In the genomic region with DNA sequence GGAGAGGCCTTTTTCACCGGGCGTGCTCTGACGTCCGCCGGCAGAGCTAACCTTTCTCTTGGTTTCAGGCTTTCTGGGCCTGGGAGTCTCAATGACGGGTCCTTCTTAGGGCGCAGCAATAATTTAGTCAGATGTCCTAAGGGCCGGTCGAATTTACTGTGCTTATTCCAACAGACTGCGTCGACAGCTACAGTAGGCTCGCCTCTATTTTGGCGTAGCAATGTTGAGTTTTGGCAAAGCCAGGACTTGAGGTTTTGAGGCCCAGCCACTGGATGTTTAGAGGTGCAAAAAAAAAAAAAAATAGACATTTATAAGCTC, we compare ENCODE assay signal across 8 mouse cellular contexts. TPM values are rescaled to one million over a fixed set of nuclear protein-coding genes. Genes with fewer than 3 reads are reported as not detected.
A peak's percentile ranks its signal among the peaks of the same experiment; 100 is the strongest.
DNase-seq lines count a peak whose midpoint lies in the region; ATAC-seq and TF ChIP-seq lines count a peak whose summit lies in the region.

No protein-coding gene starts in this region.

- no peak; the same call in 1 of the 2 replicates for ATAC-seq in lung, embryonic 16.5 days (ENCODE audit: low read depth)
- ATAC-seq in hindbrain, postnatal 0 days, result no peak
- ATAC-seq in neural tube, embryonic 14.5 days (ENCODE audit: low read depth), result no peak

- H3K27me3 ChIP-seq in lung, embryonic 16.5 days (ENCODE audit: control insufficient read depth, insufficient read depth, low read depth, low read length), result no peaks in the 10 kb centered on the region
- H3K27me3 ChIP-seq in hindbrain, postnatal 0 days (ENCODE audit: insufficient read depth, low read length), result no peaks in the 10 kb centered on the region
- H3K27me3 ChIP-seq in neural tube, embryonic 14.5 days (ENCODE audit: control insufficient read depth, insufficient read depth, low read length), result no peaks in the 10 kb centered on the region

- no peaks in the 10 kb centered on the region for H3K9me3 ChIP-seq in lung, embryonic 16.5 days (ENCODE audit: control insufficient read depth, low read length)
- H3K9me3 ChIP-seq in hindbrain, postnatal 0 days (ENCODE audit: low read length), result no peaks in the 10 kb centered on the region
- H3K9me3 ChIP-seq in neural tube, embryonic 14.5 days (ENCODE audit: control insufficient read depth, low read length), result no peaks in the 10 kb centered on the region

- TF ChIP-seq POLR2A in cortical plate, adult 2 months (IDR thresholded peaks at IDR 0.05; ENCODE audit: extremely low read depth, insufficient read depth, low read length), result no peak

- H3K9ac ChIP-seq in lung, embryonic 16.5 days (ENCODE audit: low read length), result peak overlapping the region; percentile 81
- peak overlapping the region; percentile 91 for H3K9ac ChIP-seq in hindbrain, postnatal 0 days (replicated peaks; ENCODE audit: low read length)
- H3K9ac ChIP-seq in neural tube, embryonic 14.5 days (replicated peaks; ENCODE audit: low read depth, low read length), result peak overlapping the region; percentile 98

- no peak for TF ChIP-seq CTCF in cortical plate, adult 2 months (IDR thresholded peaks at IDR 0.05; ENCODE audit: extremely low read depth, insufficient read depth, low read length)
- TF ChIP-seq CTCF in hindbrain, postnatal 0 days (IDR thresholded peaks at IDR 0.05; ENCODE audit: low read depth), result no peak

- peak overlapping the region; percentile 64 for H3K4me2 ChIP-seq in lung, embryonic 16.5 days (ENCODE audit: low read depth, low read length)
- peak overlapping the region; percentile 69 for H3K4me2 ChIP-seq in hindbrain, postnatal 0 days (ENCODE audit: low read depth, low read length)
- H3K4me2 ChIP-seq in neural tube, embryonic 14.5 days (ENCODE audit: low read depth, low read length), result peak overlapping the region; percentile 79

- DNase-seq in lung, postnatal 25 days (ENCODE audit: low spot score), result no peak
- peak; percentile 58 for DNase-seq in hindbrain, postnatal 0 days (ENCODE audit: low spot score)
- no peak for DNase-seq in adrenal gland, postnatal 10 days
- no peak for DNase-seq in layer of hippocampus, adult 9-10 months (ENCODE audit: low spot score)
- no peak for DNase-seq in right cerebral cortex, postnatal 4 days

- H3K27ac ChIP-seq in lung, embryonic 16.5 days (ENCODE audit: low read length), result peak overlapping the region; percentile 91
- peak overlapping the region; percentile 90 for H3K27ac ChIP-seq in cortical plate, adult 2 months (ENCODE audit: insufficient read depth, low read length)
- H3K27ac ChIP-seq in hindbrain, postnatal 0 days, result peak overlapping the region; percentile 96
- peak overlapping the region; percentile 92 for H3K27ac ChIP-seq in neural tube, embryonic 14.5 days (ENCODE audit: low read depth, low read length)

- peaks cover 11% of the 10 kb centered on the region for H3K4me1 ChIP-seq in lung, embryonic 16.5 days (replicated peaks; ENCODE audit: control insufficient read depth, insufficient read depth, low read length)
- H3K4me1 ChIP-seq in cortical plate, adult 2 months (ENCODE audit: control insufficient read depth, insufficient read depth, low read length), result peaks cover 5% of the 10 kb centered on the region
- H3K4me1 ChIP-seq in hindbrain, postnatal 0 days (ENCODE audit: insufficient read depth, low read length), result peaks cover 12% of the 10 kb centered on the region
- H3K4me1 ChIP-seq in neural tube, embryonic 14.5 days (ENCODE audit: control insufficient read depth, insufficient read depth, low read length), result peaks cover 16% of the 10 kb centered on the region

- WGBS in lung, embryonic 16.5 days, result 0% methylated on average over 13 of the region's 13 CpGs
- under 1% methylated on average over 13 of the region's 13 CpGs for WGBS in hindbrain, postnatal 0 days
- under 1% methylated on average over 13 of the region's 13 CpGs for WGBS in neural tube, embryonic 14.5 days

- no peaks in the 10 kb centered on the region for H3K36me3 ChIP-seq in lung, embryonic 16.5 days (ENCODE audit: control insufficient read depth, insufficient read depth, low read length)
- H3K36me3 ChIP-seq in hindbrain, postnatal 0 days (ENCODE audit: insufficient read depth, low read length), result no peaks in the 10 kb centered on the region
- no peaks in the 10 kb centered on the region for H3K36me3 ChIP-seq in neural tube, embryonic 14.5 days (ENCODE audit: control insufficient read depth, insufficient read depth, low read length)

- H3K4me3 ChIP-seq in lung, embryonic 16.5 days (ENCODE audit: low read length), result peak overlapping the region; percentile 69
- H3K4me3 ChIP-seq in cortical plate, adult 2 months (ENCODE audit: insufficient read depth, low read length), result peak overlapping the region; percentile 65
- peak overlapping the region; percentile 83 for H3K4me3 ChIP-seq in hindbrain, postnatal 0 days (ENCODE audit: low read length)
- peak overlapping the region; percentile 97 for H3K4me3 ChIP-seq in neural tube, embryonic 14.5 days (ENCODE audit: low read depth, low read length)

RNA-seq across cellular contexts. Expression of a gene that starts 0.6 kb away (rescaled TPM):
- polyA plus RNA-seq in lung, embryonic 16.5 days (2015; fragmentation: Nextera tagmentation; extraction: Ambion mirVana), result 57.9 and 58.1 TPM in 2 replicates
- 35.9 and 37.0 TPM in 2 replicates for polyA plus RNA-seq in cortical plate, adult 2 months (2012; rRNA removed)
- 24.8 and 32.2 TPM in 2 replicates for total RNA-seq in hindbrain, postnatal 0 days (2014; rRNA removed)
- 37.1 and 39.7 TPM in 2 replicates for polyA plus RNA-seq in hindbrain, postnatal 0 days (2015; fragmentation: Nextera tagmentation; extraction: Ambion mirVana)
- polyA plus RNA-seq in neural tube, embryonic 14.5 days (2014; fragmentation: Nextera tagmentation; extraction: Ambion mirVana), result 56.2 and 62.8 TPM in 2 replicates
- 10 to 100 TPM; 60.2 to 84.8 TPM for total RNA-seq in adrenal gland, postnatal 10 days (2021)

RNA-seq across cellular contexts. Expression of a gene that starts 51.6 kb away (rescaled TPM):
- polyA plus RNA-seq in lung, embryonic 16.5 days (2015; fragmentation: Nextera tagmentation; extraction: Ambion mirVana), result 57.3 and 61.5 TPM in 2 replicates
- polyA plus RNA-seq in cortical plate, adult 2 months (2012; rRNA removed), result 8.0 and 9.0 TPM in 2 replicates
- total RNA-seq in hindbrain, postnatal 0 days (2014; rRNA removed), result 29.7 and 30.3 TPM in 2 replicates
- polyA plus RNA-seq in hindbrain, postnatal 0 days (2015; fragmentation: Nextera tagmentation; extraction: Ambion mirVana), result 11.1 and 11.4 TPM in 2 replicates
- polyA plus RNA-seq in neural tube, embryonic 14.5 days (2014; fragmentation: Nextera tagmentation; extraction: Ambion mirVana), result 9.7 and 14.7 TPM in 2 replicates
- 10 to 100 TPM; 31.8 to 35.9 TPM for total RNA-seq in adrenal gland, postnatal 10 days (2021)
